Mouse (Mus musculus): ENCODE measurements around the gene Ciita.

Ciita gene

DNA sequence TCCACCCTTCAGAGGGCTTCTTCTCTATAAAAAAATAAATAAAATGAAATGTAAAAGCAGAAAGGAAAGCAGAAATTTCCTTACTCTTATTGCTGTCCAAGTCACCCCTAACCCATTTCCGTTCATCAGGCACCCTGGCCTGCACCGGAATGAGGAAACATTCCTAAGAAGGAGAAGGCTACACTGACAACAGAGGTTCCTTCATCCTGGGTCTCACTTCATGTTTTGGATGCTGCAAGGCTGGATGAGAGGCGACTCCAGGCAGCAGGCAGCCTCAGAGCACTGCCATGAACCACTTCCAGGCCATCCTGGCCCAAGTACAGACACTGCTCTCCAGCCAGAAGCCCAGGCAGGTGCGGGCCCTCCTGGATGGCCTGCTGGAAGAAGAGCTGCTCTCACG, at the start of gene Ciita:
TSS of gene Ciita (plus strand) at position 203 of the 400 bp plus-strand sequence.
- DNase-seq = no peak

DNA sequence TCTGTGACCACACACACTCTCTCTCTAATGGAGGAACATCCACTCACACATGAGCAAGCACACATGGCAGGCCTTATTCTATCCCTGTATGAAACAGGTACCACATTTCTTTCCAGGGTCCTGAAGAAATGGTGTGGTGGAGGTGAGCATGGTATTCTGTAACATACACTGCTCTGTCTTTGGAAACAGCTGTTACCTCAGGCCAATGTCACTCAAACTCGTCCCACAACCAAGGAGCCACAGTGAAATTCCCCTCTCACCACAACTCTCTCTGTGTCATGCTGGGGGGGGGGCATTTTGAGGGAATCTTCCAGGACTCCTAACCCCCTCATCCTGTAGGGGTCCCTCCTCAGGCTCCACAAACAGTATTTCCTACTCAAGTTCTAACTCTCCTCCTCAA, 47.9 kb upstream of the Ciita start:
- no peak for DNase-seq

DNA sequence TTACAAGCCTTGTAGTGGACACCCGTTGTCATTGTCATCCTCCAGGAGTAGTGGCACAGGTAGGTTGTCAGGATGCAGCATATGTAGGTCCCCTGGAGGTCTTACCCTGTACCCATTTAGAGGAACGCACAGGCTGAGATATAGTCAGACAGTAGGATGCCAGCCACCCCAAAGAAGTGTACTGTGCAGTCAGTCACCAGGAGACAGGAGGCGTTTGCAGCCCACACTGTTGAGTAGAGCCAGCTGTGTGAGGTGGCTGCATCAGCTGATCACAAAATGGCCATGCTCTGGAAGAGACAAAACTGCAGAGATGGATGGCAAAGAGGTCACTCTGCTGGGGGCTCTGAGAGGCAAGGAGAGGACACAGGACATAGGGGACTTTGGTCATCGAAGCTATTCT, 47.5 kb upstream of the Ciita start:
- no peak for DNase-seq

DNA sequence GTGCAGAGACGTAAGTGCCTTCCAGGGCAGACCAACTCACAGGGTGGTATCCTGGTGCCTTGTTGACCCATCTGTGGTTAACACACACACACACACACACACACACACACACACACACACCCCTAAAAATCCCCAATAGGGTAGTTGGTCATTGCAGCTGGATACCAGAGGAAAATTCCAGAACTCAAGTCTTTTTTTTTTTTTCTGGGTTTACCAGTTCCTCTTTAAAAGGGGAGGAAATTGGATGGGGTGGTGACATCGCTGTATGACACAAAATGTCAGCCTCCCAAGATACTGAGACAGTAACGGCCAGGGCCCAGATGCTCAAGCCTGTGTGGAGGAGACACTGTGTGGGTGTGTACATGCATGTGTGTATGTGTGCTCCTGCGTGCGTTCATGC, 46.5 kb upstream of the Ciita start:
- DNase-seq = no peak

DNA sequence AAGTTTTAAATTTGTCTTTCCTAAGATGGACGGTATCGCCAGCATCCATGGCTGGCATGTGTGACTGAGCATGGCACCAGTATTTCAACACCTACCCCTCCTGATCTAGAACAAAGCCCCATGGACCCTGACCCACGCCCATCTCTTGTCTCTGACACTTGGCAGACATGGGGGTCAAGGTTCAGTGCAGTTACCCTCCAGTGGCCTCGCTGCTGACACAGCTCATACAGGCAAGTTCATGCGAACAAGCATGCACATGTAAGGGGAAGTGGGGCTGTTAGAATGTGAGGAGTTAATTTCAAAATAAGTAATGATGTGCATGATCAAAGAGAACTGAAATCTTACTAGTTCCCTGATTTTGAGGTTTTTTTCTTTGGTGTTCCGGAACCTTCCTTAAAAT, 43.7 kb upstream of the Ciita start:
- DNase-seq = peak; percentile 86

DNA sequence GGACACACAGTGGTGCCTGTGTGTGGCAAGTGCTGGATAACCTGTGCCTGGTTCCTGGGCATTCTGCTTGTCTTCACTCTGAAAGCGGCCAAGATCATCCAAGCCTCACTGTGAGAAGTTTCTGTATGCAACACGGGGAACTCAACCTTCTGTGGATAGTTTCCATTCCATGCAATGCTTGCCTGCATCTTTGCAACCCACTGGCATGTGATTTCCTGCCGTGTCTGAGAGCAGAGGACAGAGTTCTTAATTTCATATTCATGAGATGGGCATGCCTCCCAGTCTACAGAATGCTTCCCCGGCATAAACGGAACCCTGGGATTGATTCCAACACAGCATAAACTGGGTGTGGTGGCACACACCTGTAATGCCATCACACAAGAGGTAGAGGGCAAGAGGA, 41.8 kb upstream of the Ciita start:
- no peak for DNase-seq

DNA sequence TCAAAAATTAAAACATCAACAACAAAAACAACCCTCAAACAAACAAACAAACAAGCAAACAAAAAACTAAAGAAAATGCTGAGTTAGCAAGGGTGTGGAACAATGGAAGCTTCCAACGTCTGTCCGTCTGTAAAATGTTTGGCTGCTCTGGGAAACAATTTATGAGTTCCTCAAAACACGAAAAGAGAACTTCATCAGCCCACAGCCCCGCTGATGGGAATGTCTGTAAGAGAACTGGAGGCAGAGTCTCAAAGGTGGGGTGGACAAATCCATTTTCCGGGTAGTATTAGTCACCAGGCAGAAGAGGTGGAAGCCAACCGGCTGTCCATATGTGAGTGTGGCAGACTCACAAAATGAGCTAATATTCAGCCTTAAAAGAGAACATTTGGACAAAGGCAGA, 38.5 kb upstream of the Ciita start:
- DNase-seq = no peak

DNA sequence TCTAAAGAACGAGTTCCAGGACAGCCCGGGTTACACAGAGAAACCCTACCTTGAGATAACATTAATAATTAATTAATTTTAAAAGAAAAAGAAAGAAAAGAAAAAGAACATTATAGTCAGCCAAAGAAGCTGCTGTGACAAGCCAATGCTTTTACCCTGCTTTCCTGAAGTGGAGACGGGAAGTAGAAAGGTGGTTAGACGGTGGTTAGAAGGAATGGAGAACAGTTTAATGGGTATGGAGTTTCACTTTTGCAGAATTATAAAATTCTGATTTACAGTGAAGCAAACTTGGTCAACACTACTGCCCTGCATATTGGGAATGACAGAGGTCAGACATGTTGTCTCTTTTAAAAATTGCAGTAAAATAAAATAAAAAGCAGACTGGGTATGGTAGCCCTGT, 38.1 kb upstream of the Ciita start:
- no peak for DNase-seq

DNA sequence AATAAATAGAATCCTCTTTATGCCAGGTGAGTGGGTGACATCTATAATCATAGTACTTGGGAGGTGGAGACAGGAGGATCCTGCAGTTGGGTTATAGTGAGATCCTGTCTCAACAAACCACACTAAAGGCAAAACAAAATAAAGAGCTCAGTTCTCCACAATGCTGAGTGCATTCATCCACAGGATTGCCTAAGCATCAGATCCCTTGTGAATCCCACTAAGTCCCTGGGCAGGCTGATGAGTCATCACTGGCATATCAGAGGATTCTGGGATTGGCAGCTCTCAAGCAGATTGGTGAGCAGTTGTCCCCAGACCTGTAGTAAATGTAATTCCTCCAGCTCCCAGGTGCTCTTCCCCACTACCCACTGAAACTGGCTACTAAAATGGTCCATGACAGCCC, 36.1 kb upstream of the Ciita start:
- no peak for DNase-seq

DNA sequence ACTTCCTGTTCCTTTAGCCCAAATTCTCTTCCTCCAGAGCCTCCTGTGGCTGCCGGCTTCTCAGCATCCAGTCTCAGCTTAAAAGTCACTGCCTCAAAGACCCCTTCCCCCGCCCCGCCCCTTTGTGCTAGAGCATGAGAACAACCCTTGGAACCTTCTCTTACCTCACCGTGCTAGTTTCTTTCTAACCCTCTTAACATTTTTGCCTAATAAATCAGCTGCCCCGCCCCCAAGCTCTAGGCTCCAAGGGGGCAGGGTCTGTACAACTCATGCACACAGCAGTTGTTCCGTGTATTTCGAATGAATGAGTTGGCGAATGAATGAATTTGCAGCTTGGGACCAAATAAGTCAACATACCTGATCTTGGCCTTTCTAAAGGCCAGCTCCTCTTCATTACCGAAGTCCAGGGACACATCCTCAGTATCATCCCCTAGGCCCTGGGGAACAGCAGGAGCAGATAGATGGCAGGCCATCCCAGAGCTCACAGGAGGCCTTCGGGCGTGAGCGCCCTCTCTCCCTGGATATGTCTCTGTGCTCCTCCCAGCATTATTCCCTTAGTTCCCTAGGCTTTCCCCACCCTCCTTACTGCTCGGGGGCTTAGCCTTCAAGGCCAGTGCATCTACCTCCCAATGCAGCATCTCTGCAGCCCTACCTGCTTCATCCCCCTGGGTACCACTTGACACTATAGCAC, 33.1 kb upstream of the Ciita start:
- DNase-seq = no peak

DNA sequence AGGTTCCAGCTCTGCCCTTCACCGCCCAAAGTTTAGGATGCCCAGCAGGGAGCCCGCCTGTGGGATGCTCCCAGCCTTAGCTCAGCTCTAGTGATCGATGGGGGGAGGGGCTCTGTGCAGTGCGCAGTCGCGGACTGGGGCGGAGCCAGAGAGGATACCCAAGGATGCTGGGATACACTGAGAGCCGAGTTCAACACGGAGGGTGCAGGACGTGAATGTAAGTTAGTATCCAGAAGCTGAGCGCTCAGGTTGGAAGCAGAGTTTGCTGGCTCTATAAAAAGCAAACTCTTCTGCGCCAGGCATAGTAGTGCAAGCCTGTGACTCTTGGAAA, 32.6 kb upstream of the Ciita start, which contains the start of gene Tvp23a:
TSS of gene Tvp23a (minus strand) at position 99 of the 331 bp plus-strand sequence.
- no peak for DNase-seq

DNA sequence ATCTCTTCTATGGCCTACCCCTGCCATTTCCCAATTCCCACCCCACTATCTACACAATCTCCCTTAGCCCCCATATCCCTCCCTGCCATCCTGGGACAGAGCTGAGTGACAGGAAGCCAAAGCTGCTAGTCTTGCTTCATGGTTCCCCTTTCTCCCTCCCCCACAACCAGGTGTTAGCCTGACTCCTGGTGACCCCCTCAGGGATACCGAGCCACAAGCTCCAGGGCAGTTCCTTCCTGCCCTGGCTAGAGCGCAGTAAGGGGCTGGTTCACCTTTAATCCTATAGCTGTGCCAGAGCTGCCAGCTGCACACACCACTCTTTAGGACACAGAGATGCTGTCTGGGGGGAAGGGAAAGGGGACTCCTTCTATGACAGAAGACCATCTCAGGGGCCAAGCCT, 32.1 kb upstream of the Ciita start:
- DNase-seq = no peak

DNA sequence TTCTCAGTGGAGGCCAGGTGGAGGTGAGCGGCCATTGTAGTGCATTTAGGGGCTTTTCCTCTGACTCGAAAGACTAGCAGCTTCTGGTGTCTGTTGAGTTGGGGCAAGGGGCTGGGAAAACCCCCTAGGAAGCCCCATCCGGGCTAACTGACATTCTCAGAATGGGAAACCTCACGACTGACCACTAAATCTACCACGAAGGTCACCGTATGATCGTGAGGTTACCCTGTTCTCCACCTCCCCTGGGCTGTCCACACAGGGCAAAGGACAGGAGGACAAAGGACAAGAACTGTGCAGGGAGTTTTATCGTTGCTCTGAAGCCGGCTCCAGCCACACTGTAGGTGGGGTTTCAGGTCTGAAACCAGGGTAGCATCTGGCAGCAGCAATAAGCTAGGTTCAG, 30.9 kb upstream of the Ciita start:
- DNase-seq = peak; percentile 81

DNA sequence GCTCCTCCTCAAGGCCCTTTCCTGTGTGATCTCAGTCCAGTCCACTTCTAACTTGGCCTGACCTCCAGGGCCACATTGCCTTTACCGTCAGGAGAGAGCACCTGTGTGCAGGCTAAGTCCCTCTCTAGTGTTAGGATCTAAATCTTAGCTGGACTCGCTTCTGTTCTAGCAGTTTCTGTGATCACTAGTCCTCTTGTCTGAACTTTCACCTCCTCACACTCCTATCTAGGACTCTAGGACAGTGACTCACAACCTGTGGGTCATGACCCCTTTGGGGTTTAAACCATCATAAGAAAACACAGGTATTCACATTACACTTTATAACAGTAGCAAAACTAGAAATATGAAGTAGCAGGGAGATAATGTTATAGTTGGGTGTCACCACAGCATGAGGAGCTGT, 28.0 kb upstream of the Ciita start:
- no peak for DNase-seq

DNA sequence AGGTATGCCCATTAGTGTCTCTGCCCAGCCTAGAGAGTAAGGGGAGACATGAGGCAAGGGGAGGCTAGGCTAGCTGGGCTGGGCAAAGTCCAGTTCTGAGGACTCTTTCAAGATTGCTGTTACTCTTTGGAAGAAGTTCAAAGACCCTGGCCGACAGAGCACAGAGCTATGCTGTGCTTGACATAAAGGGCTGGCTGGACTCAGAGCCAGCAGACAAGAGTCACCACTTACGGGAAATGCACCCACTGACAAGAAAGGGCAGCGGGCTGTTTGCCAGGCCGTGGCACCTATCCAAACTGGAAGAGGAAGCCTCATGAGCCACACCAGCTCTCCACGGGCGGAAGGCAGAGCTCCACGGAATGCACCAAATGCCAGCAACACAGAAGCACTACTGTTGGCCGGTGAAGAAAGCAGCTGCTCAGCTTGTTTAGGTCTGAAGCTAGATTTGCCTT, 27.4 kb upstream of the Ciita start:
- DNase-seq = peak; percentile 92

DNA sequence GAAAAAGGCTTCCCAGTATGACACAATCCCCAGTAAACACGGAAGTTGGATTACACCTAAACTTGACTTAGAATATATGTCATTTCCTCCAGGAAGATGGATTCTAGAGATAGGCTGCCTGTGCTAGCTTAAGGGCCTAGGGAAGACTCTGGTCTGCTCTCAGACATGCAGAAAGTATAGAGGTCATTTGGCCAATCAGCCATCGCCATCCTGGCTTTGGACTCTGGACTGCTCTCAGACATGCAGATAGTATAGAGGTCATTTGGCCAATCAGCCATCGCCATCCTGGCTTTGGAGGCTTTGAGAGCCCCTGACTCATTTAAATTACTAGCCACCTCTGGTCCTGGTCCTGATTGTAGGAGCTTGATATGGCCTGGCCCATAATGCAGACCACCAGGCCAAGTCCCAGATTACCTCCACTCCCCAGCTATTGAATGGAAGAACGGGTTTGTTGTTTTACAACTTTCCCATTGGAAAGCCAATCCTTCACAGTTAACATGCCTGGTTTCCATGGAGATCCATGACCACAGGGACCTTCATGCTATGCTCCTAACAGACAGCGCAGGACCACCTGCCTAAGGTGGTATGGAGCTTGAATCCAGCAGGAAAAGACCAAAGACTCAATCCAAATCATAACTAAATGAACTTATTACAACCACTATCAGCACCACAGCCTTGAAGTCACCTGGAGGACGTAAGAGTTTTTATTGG, 25.8 kb upstream of the Ciita start:
- DNase-seq = no peak

DNA sequence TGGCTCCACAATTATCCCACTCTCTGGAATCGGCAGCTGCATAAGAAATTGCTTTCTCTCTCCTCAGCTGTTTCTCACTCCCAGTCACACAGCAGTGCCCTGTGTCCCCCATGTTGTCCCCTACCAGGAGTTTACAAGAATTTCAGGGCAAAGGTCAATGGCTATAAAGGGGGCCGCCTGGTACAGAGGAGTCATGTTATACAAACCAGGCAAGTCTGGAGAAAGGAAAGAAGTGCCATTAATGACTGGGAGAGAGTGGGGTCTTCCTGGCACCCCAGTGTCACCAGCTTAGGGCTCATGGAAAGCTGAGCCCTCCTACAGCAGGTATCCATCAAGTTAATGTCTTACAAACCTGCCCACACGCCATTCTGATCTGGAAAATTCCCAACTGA, 25.3 kb upstream of the Ciita start:
- no peak for DNase-seq

DNA sequence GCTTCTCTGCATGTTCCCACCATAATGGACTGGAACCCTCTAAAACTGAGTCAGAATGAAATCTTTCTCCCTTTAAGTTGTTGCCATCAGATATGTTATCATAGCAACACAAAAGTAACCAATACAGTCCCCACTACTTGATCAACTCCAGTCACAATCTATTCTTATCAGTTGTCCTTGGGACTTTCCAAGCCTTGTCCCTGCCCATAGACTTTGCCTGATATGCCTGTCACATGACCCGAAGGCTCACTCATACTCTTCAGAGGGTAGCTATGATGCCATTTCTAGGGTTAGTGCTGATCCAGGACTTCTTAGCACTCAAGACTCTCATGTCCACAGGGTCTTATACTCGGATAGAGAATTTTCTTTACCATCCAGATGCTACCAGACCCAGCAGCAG, 19.7 kb upstream of the Ciita start:
- DNase-seq = no peak

DNA sequence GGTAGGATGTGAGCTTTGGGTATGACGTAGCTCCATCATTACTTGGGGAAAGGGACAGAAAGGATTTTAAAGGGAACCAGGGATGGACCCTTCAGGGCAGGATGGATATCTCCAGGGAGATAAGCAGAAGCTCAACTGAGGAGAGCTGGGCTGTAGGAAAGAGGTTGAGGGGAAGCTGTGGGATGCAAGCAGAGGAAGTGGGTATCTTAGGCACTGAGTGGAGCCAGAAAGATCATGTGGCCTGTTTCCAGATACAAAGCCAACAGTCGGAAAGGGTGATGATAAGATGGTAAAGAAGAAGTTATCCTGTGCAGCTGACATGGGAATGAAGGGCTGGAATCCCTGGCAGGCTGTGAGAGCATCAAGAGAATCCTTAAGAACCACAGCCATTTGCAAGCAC, 18.7 kb upstream of the Ciita start:
- DNase-seq = no peak

DNA sequence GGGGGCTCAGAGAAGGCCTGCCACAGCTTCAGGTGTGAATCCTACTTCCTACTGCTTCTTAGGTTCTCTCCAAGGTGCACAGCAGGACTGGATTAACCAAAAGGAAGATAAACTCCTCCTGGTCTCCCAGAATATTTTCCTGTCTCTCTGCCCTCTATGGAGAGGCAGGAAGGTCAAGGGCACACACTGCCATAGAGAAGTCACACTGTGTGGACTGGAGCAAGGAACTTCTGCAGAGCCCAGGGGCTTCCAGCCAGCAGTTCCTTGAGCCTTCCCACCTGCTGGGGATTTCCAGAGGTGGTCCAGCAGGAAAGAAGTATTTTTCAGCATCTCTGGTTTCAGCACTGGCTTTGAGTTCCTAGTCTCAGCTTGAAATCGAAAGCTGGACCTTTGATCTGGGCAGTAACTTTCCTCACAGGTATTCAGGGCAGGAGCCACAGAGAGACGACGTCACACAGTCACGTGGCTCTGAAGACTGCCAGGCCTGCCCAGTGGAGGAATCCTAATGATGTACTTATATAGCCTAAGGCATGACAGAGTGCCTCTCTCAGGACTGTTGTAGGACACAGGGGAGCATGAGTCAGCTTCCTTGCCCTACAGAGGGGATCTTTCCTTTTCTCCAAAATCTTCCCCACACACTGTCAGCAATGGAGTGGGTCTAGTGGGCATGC, 14.7 kb upstream of the Ciita start:
- DNase-seq = peak; percentile 73

DNA sequence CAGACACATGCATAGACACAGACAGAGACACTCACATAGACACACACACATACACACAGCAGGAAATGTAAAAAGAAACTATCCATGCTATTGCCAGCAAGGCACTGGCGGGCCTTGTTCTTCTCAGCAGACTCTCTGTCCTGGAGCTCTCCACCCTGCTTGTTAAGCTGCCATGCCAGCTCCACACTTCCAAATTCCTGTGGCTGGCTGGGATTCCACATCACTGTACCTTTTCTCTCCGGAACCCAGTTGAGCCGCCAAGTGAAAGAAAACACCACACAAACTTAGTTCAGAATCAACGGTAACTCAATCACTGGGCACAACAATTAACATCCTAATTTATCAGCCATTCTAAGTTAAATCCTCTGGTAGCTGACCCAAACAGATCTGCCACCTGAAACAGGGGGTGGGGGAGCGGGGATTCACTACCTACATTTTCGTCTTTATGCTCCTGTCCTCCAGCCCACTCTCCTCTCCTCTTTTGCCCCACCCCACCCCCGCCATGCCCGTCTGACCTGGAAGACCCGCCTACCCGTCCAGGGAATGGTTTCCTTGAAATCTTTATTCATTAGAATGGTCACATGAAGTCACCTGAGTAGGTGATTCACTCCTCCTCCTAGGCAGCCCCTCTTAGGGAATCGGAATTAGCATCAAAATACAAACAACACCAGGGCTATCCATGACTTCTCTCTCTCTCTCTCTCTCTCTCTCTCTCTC, 12.3 kb upstream of the Ciita start:
- DNase-seq = no peak

DNA sequence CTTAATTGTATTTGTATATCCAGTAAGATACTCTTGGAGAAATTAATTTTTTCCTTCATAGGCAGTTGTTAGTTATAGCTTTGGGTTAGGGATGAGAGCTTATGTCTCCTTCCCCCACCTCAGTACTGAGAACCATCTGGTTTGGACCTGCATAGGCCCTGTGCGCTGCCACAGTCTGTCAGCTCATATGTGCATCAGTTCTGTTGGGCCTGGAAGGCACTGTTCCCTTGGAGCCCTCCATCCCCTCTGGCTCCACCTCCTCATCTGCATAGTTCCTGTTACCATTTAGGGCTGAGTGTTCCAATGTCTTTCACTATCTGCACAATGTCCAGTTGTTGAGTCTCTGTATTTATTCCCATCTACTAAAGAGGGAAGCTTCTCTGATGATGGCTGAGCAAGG, 11.7 kb upstream of the Ciita start:
- DNase-seq = no peak

DNA sequence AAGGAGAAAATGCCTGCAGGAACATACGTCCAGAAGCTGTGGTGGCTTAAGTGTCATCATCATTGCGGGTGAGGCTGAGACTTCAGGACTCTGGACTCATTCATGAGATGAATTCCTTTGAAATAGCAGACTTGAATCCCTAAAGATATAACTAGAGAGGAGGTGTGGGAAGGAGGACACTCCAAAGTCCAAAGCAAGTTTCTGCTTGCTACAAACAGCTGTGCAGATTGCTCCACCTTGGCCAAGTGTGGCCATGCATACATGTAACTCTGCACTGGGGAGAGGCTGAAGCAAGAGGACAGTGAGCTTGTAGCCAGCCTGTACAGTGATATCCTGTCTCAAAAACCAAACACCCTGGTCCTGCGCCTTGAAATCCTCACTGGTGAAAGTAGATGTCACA, 7.9 kb upstream of the Ciita start:
- peak; percentile 63 for DNase-seq

DNA sequence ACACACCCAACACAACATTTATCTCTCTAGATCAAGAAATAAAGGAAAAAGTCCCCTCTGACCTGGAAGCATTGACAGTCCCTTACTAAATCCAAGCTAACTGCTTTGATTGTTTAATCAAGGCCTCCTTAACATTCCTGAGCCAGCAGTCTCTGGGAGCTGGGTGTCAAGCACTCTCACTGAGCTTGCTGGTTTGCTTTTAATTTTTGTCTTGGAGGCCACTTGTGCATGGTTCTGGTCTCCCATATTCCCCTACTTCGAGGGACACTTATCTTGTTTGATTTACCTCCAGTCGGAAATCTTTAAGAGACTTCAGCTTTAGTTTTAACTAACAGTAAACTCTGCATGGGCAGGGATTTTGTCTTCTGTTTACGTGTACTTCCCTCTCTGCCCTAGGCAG, 4.9 kb upstream of the Ciita start:
- DNase-seq = no peak

Data from kidney, adult 9 months (tissue).